Mouse (Mus musculus) liver, adult 2 months (tissue): ENCODE results near the gene Atp5j2. TPM values are rescaled to one million over a fixed set of nuclear protein-coding genes. Genes with fewer than 3 reads are reported as not detected.

Experiments
- DNase-seq: peaks from one replicate; pipeline ENCODE4 v3.0.0-alpha.2; 2011; ENCODE audit warnings: low read depth, low spot score; ENCODE audit errors: extremely low read depth
- H3K27ac ChIP-seq: fragments of 200-500 bp; replicated peaks from 2 replicates; pipeline ENCODE4 v1.5.1; 2012; ENCODE audit warnings: low read depth, mild to moderate bottlenecking, control low read depth, inconsistent platforms, low read length; ENCODE audit not compliant: insufficient read depth
- H3K27me3 ChIP-seq: fragments of 200-500 bp; 2 replicates; pipeline ENCODE4 v1.6.1; 2012; ENCODE audit warnings: mild to moderate bottlenecking, moderate library complexity, low read length, inconsistent platforms; ENCODE audit not compliant: control insufficient read depth, insufficient read depth
- H3K36me3 ChIP-seq: fragments of 200-500 bp; 2 replicates; pipeline ENCODE4 v1.6.1; 2012; ENCODE audit warnings: low read length, inconsistent platforms; ENCODE audit not compliant: control insufficient read depth, insufficient read depth
- H3K4me1 ChIP-seq: fragments of 200-500 bp; 2 replicates; pipeline ENCODE4 v1.6.1; 2011; ENCODE audit warnings: low read length; ENCODE audit not compliant: control insufficient read depth, insufficient read depth
- H3K4me3 ChIP-seq: fragments of 200-500 bp; 2 replicates; pipeline ENCODE4 v1.5.1; 2011; ENCODE audit warnings: low read depth, mild to moderate bottlenecking, control low read depth, low read length, moderate library complexity; ENCODE audit not compliant: insufficient read depth
- H3K79me2 ChIP-seq: fragments of 200-500 bp; 2 replicates; pipeline ENCODE4 v1.6.1; 2012; ENCODE audit warnings: inconsistent platforms, mild to moderate bottlenecking, low read length, moderate library complexity; ENCODE audit not compliant: control insufficient read depth, insufficient read depth
- H3K9ac ChIP-seq: fragments of 200-500 bp; 2 replicates; pipeline ENCODE4 v1.6.1; 2012; ENCODE audit warnings: low read depth, mild to moderate bottlenecking, control low read depth, inconsistent platforms, low read length
- CTCF ChIP-seq: fragments of 200-500 bp; IDR thresholded peaks from 2 replicates; pipeline ENCODE4 v1.5.1; 2011; ENCODE audit warnings: low read depth, low read length, control low read depth
- POLR2A ChIP-seq: fragments of 200-500 bp; IDR thresholded peaks from 2 replicates; pipeline ENCODE4 v1.6.1; 2011; ENCODE audit warnings: low read length, control low read depth; ENCODE audit not compliant: insufficient read depth; ENCODE audit errors: extremely low read depth
- WGBS: fragments of 180-500 bp; shearing (Covaris S2); methylation state at CpG from one replicate; pipeline ENCODE4 v1.1.7; 2018; 5-methylcytosine and 5-hydroxymethylcytosine counted together
- polyA plus RNA-seq: library from polyadenylated mRNA; depleted of rRNA; stranded (reverse); fragments of >200 nt; gene quantifications from 2 replicates; pipeline ENCODE4 v1.2.3, GENCODE M21; 2012
- total RNA-seq: library from RNA; depleted of rRNA; stranded (reverse); fragments of >200 nt; gene quantifications from 2 replicates; pipeline ENCODE4 v1.2.3, GENCODE M21; 2014

Atp5j2 gene
- total and polyA plus RNA-seq, 2 experiments, result 171 to 332 TPM

- DNase-seq, result no peak
- H3K4me3 ChIP-seq, result no peak overlapping the region
- WGBS, result 94% methylated on average over 2 of the region's 2 CpGs
- no peak overlapping the region for H3K27ac ChIP-seq
- no peak overlapping the region for H3K9ac ChIP-seq
- TF ChIP-seq POLR2A (no peak), CTCF (no peak)
- peaks cover 16% of the 10 kb centered on the region; the same call in 1 of the 2 replicates for H3K79me2 ChIP-seq
- no peaks in the 10 kb centered on the region for H3K27me3 ChIP-seq
- H3K4me1 ChIP-seq, result peaks cover 20% of the 10 kb centered on the region
- peaks cover 32% of the 10 kb centered on the region for H3K36me3 ChIP-seq
Measured at GRCm38 (mm10) chr5:145185244-145185643, 6.6 kb downstream of the Atp5j2 start.

- DNase-seq, result peak; percentile 82
- H3K9ac ChIP-seq, result peak overlapping the region; percentile 41; the same call in 1 of the 2 replicates
- H3K4me3 ChIP-seq, result peak overlapping the region; percentile 59
- no peaks in the 10 kb centered on the region for H3K4me1 ChIP-seq
- H3K79me2 ChIP-seq, result no peaks in the 10 kb centered on the region
- WGBS, result 40% methylated on average over 18 of the region's 18 CpGs
- H3K27ac ChIP-seq, result peak overlapping the region; percentile 57
- H3K36me3 ChIP-seq, result peaks cover 24% of the 10 kb centered on the region; the same call in 1 of the 2 replicates
- TF ChIP-seq POLR2A, result no peak
- TF ChIP-seq CTCF, result no peak
- no peaks in the 10 kb centered on the region for H3K27me3 ChIP-seq
Measured at GRCm38 (mm10) chr5:145178461-145178980, 13.3 kb downstream of the Atp5j2 start.

DNA sequence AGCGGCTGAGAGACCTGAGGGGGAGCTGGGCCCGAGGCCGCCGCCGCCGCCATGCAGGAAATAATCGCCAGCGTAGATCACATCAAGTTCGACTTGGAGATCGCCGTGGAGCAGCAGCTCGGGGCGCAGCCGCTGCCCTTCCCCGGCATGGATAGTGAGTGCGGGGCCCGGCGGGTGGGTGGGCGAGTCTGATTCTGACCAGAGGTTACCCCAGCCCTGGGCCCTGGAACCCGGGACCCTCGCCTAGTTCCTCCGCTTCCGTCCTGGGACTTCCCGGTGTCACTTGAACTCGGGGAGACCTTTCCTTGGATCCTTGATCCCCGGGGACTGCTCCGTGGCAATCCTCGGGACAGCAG is 24.6 kb downstream of the Atp5j2 start:
- H3K79me2 ChIP-seq, result peaks cover 17% of the 10 kb centered on the region; the same call in 1 of the 2 replicates
- peak overlapping the region; percentile 20 for H3K27ac ChIP-seq
- WGBS, result 0% methylated on average over 28 of the region's 28 CpGs
- H3K4me1 ChIP-seq, result peaks cover 7% of the 10 kb centered on the region
- no peak for TF ChIP-seq CTCF
- no peak for TF ChIP-seq POLR2A
- H3K27me3 ChIP-seq, result no peaks in the 10 kb centered on the region
- H3K36me3 ChIP-seq, result no peaks in the 10 kb centered on the region; the same call in 1 of the 2 replicates
- peak overlapping the region; percentile 74 for H3K4me3 ChIP-seq
- no peak for DNase-seq
- H3K9ac ChIP-seq, result peak overlapping the region; percentile 83

DNA sequence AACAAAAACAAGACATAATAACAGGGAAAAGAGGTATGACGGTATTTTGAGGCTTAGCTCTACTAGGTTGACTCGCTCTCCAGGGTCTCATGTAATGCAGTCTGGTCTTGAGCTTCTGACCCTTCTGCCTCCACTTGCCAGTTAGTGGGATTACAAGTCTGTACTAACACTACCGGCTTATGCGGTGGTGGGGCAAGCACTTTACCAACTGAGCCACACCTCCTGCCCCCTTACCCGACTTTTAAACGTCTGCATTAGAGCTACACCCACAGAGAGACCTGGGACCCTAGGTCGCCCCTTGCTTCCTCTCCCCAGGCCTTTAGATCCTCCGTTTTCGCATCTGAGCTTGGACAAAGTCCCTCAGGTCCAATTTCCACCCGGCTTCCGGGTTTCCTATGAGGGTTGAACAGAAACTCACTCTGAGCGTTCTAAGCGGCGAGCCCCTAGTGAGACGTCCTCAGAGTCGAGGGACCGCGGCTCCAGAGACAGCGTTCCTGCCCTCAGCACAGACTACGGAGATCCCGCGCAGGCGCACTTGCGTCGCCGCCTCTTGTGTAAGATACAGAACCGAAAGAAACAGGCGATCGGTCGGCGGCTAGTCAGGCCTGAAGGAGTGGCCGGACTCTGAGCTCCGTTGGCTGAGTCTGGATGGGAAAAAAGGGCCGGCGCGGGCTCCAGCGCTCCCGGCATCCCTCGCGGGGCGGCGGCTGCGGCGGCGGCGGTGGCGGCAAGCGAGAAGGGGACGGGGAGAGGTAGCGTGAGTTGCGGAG is 25.1 kb downstream of the Atp5j2 start, which contains the start of the genes Ptcd1 and Cpsf4:
Ptcd1 (minus strand) TSS at position 573 of the 770 bp plus-strand sequence.
Cpsf4 (plus strand) TSS at position 678 of the 770 bp plus-strand sequence.
- peaks cover 14% of the 10 kb centered on the region; the same call in 1 of the 2 replicates for H3K79me2 ChIP-seq
- H3K27ac ChIP-seq, result peak within 1 kb of the TSS; percentile 70
- DNase-seq, result peak; percentile 92
- WGBS, result under 1% methylated on average over 51 of the region's 51 CpGs
- H3K36me3 ChIP-seq, result no peaks in the 10 kb centered on the region; the same call in 1 of the 2 replicates
- peak within 1 kb of the TSS; percentile 74 for H3K4me3 ChIP-seq
- TF ChIP-seq CTCF (no peak), POLR2A (peak; percentile 53; the same call in 1 of the 2 replicates)
- H3K9ac ChIP-seq, result peak within 1 kb of the TSS; percentile 83
- peaks cover 7% of the 10 kb centered on the region for H3K4me1 ChIP-seq
- no peaks in the 10 kb centered on the region for H3K27me3 ChIP-seq

DNA sequence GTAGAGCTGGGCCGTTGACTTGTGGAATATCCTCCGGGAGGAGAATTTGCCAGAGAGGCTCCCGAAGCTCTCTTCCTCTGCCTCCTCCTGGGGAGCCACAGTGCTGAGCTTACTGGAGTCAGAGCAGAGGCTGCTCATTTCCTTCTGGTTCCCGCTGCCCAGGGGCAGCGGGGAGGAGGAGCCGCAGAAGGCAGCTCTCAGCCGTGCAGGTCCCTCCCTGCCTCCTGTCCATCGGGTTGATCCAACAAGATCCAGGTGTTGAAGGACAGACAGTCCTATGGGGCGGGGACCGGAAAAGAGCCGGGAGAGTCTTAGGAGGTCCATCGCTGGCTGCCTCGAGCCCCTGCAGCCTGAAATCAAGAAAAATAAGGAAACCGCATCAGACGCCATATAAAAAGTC is 26.7 kb downstream of the Atp5j2 start:
- Histone ChIP-seq H3K27ac (no peak overlapping the region), H3K4me3 (no peak overlapping the region), H3K79me2 (peaks cover 14% of the 10 kb centered on the region; the same call in 1 of the 2 replicates), H3K4me1 (peaks cover 7% of the 10 kb centered on the region), H3K36me3 (peaks cover 1% of the 10 kb centered on the region; the same call in 1 of the 2 replicates), H3K9ac (peak overlapping the region; percentile 31; the same call in 1 of the 2 replicates), H3K27me3 (no peaks in the 10 kb centered on the region)
- no peak for DNase-seq
- 89% methylated on average over 15 of the region's 15 CpGs for WGBS
- TF ChIP-seq POLR2A (no peak), CTCF (no peak)

DNA sequence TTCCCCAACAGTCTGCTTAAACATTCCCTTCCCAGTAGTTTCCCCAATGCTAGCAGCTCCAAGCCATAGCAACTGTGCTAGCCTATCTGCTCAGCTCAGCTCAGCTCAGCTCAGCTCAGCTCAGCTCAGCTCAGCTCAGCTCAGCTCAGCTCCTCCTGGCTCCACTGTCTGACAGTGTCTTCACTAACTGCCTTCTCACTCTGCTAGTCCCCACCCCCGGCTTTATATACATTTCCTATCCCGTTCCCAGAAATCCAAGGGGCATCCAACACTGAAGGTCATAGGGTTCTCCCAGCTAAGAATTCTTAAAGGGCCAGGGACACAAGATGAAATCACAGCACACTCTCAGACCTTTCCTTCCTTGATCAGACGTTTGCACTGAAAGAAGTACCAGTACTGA is 27.2 kb downstream of the Atp5j2 start:
- TF ChIP-seq CTCF (no peak), POLR2A (no peak)
- WGBS, result 63% methylated on average over 3 of the region's 3 CpGs
- Histone ChIP-seq H3K27ac (no peak overlapping the region), H3K27me3 (no peaks in the 10 kb centered on the region), H3K79me2 (peaks cover 14% of the 10 kb centered on the region; the same call in 1 of the 2 replicates), H3K4me3 (no peak overlapping the region), H3K36me3 (peaks cover 4% of the 10 kb centered on the region; the same call in 1 of the 2 replicates), H3K4me1 (peaks cover 7% of the 10 kb centered on the region), H3K9ac (peak overlapping the region; percentile 31; the same call in 1 of the 2 replicates)
- no peak for DNase-seq
